Mouse (Mus musculus) embryonic facial prominence, embryonic 14.5 days (tissue): ENCODE results near the gene Tectb. TPM values are rescaled to one million over a fixed set of nuclear protein-coding genes. Genes with fewer than 3 reads are reported as not detected.

Experiments
- ATAC-seq: fragments of 200-750 bp; cut with Nextera tagmentation; 2 replicates; pipeline ENCODE4 v1.8.0; 2017; ENCODE audit warnings: low read depth, moderate number of reproducible peaks, moderate TSS enrichment
- DNase-seq: peaks from one replicate; pipeline ENCODE4 v3.0.0-alpha.2; 2015; ENCODE audit warnings: low spot score
- H3K27ac ChIP-seq: fragments of 300-500 bp; sonication (generic); replicated peaks from 2 replicates; pipeline ENCODE4 v1.5.1; 2014; ENCODE audit warnings: low read depth, mild to moderate bottlenecking, low read length, moderate library complexity
- H3K27me3 ChIP-seq: fragments of 300-500 bp; sonication (generic); replicated peaks from 2 replicates; pipeline ENCODE4 v1.6.1; 2014; ENCODE audit warnings: low read length; ENCODE audit not compliant: control insufficient read depth, insufficient read depth
- H3K36me3 ChIP-seq: fragments of 300-500 bp; sonication (generic); 2 replicates; pipeline ENCODE4 v1.6.1; 2014; ENCODE audit warnings: low read length, mixed read lengths; ENCODE audit not compliant: control insufficient read depth, insufficient read depth
- H3K4me1 ChIP-seq: fragments of 300-500 bp; sonication (generic); 2 replicates; pipeline ENCODE4 v1.6.1; 2014; ENCODE audit warnings: antibody characterized with exemption, low read length; ENCODE audit not compliant: control insufficient read depth, insufficient read depth
- H3K4me2 ChIP-seq: fragments of 300-500 bp; sonication (generic); 2 replicates; pipeline ENCODE4 v1.6.1; 2014; ENCODE audit warnings: low read depth, mild to moderate bottlenecking, low read length, moderate library complexity, mixed read lengths
- H3K4me3 ChIP-seq: fragments of 300-500 bp; sonication (generic); 2 replicates; pipeline ENCODE4 v1.5.1; 2014; ENCODE audit warnings: low read depth, mild to moderate bottlenecking, low read length
- H3K9ac ChIP-seq: fragments of 300-500 bp; sonication (generic); 2 replicates; pipeline ENCODE4 v1.6.1; 2014; ENCODE audit warnings: low read depth, mild to moderate bottlenecking, low read length, moderate library complexity, mixed read lengths
- H3K9me3 ChIP-seq: fragments of 300-500 bp; sonication (generic); 2 replicates; pipeline ENCODE4 v1.6.1; 2016; ENCODE audit warnings: low read length; ENCODE audit not compliant: control insufficient read depth
- WGBS: fragments of 180-500 bp; shearing (Covaris S2); extraction: QIAGEN DNeasy Blood & Tissue Kit; methylation state at CpG from one replicate; pipeline ENCODE4 v1.1.7; 2014; 5-methylcytosine and 5-hydroxymethylcytosine counted together
- polyA plus RNA-seq: library from polyadenylated mRNA; unstranded; fragments of >200 nt; fragmentation: Nextera tagmentation; extraction: Ambion mirVana; gene quantifications from 2 replicates; pipeline ENCODE4 v1.2.1, GENCODE M21; 2014

Gene Tectb
- polyA plus RNA-seq, 1 experiment from 2014 or later = 1.6 TPM

DNA sequence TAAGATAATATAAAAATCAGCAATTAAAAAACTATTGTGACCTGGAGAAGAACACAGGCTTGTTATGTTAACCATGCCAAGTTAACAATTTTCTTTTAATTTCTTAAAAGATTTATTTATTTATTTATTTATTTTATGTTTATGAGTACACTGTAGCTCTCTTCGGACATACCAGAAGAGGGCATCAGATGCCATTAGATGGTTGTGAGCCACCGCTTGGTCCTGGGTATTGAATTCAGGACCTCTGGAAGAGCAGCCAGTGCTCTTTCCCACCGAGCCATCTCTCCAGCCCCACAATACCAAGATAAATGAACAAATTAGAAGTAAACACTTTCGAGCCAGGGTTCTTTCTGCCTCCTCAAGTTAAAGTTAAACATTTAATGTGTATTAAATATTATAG is 28.1 kb downstream of the Tectb start:
- Histone ChIP-seq H3K4me2 (no peak overlapping the region), H3K9me3 (no peaks in the 10 kb centered on the region), H3K36me3 (no peaks in the 10 kb centered on the region), H3K27ac (no peak overlapping the region), H3K4me3 (no peak overlapping the region), H3K9ac (no peak overlapping the region), H3K27me3 (0 out of 2 replicates have a peak, but pooled peaks cover 5% of the 10 kb centered on the region), H3K4me1 (no peaks in the 10 kb centered on the region)
- DNase-seq (no peak), ATAC-seq (no peak)
- 70% methylated on average over 4 of the region's 4 CpGs for WGBS

DNA sequence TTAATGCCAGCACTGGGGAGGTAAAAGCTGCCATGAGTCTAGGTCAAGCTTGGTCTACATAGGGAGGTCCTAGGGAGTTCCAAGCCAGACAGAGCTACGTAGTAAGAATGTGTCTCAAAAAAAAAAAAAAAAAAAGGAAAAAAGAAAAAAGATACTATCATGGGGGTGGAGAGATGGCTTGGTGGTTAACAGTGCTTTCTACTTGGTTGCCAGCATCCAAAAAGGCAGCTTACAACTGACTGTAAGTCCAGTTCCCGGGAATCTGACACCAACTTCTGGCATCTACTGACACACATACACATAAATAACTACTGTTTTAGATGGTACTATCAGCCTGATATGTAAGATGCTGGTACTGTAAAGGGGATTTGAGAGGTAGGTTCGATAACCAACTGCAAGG is 28.6 kb downstream of the Tectb start:
- Histone ChIP-seq H3K9me3 (no peaks in the 10 kb centered on the region), H3K27ac (no peak overlapping the region), H3K4me3 (no peak overlapping the region), H3K4me2 (no peak overlapping the region), H3K27me3 (0 out of 2 replicates have a peak, but pooled peaks cover 5% of the 10 kb centered on the region), H3K36me3 (no peaks in the 10 kb centered on the region), H3K9ac (no peak overlapping the region), H3K4me1 (no peaks in the 10 kb centered on the region)
- 89% methylated on average over 3 of the region's 3 CpGs for WGBS
- DNase-seq (no peak), ATAC-seq (no peak)

DNA sequence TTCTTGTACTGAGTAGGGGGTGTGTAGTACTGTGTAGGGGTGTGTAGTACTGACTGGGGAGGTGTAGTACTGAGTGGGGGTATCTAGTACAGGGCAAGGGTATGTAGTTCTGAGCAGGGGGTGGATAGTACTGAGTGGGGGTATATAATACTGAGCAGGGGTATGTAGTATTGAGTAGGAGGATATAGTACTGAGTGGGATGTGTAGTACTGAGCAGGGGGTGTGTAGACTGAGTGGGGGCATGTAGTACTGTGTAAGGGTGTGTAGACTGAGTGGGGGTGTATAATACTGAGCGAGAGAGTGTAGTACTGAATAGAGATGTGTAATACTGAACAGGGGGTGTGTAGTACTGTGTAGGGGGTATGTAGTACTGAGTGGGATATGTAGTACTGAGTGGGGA is 31.2 kb downstream of the Tectb start:
- Histone ChIP-seq H3K27me3 (0 out of 2 replicates have a peak, but pooled peaks cover 5% of the 10 kb centered on the region), H3K36me3 (no peaks in the 10 kb centered on the region), H3K27ac (no peak overlapping the region), H3K9me3 (no peaks in the 10 kb centered on the region), H3K4me1 (no peaks in the 10 kb centered on the region), H3K4me2 (no peak overlapping the region), H3K9ac (no peak overlapping the region), H3K4me3 (no peak overlapping the region)
- ATAC-seq = no peak; the same call in 1 of the 2 replicates
- 84% methylated on average over 1 of the region's 1 CpGs for WGBS
- no peak for DNase-seq

DNA sequence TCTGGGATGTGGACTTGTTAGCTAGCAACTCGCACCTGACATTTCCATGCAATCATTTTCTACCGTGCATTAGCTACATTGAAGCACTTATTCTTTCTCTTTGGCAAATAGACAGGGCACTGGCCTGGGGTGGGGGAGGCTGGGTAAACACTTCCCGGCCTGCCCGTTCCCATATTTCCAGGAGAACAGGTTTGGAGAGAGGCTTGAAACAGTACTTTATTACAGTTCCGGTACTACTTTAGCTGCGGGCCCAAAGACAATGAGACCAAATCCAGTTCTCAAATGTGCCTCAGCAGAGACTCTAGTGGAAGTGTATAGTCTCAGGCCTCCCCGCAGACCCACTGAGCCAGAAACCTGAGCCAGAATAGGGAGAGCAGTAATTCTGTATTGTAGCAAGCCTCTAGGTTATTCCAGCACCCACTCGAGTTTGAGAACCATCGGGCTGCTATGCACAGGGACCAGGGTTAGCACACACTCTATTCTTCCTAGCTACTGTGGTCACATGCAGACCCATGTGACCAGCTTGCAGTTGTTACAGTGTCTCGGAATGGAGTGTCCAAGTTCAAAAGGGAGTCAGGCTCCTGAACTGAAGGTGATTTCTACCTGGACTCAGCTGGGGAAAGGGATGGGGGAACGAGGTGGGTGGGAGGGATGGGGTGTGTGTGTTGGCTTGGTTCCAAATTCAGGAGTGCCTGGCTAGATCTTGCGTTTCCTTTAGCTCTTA is 33.2 kb downstream of the Tectb start:
- Histone ChIP-seq H3K4me2 (no peak overlapping the region), H3K4me3 (no peak overlapping the region), H3K36me3 (no peaks in the 10 kb centered on the region), H3K9ac (no peak overlapping the region), H3K27ac (0 out of 2 replicates have a peak overlapping the region, but pooled peaks have one; percentile 44), H3K4me1 (no peaks in the 10 kb centered on the region), H3K27me3 (no peaks in the 10 kb centered on the region), H3K9me3 (no peaks in the 10 kb centered on the region)
- WGBS = 68% methylated on average over 12 of the region's 12 CpGs
- DNase-seq = peak; percentile 13
- ATAC-seq = peak; percentile 17; the same call in 1 of the 2 replicates

DNA sequence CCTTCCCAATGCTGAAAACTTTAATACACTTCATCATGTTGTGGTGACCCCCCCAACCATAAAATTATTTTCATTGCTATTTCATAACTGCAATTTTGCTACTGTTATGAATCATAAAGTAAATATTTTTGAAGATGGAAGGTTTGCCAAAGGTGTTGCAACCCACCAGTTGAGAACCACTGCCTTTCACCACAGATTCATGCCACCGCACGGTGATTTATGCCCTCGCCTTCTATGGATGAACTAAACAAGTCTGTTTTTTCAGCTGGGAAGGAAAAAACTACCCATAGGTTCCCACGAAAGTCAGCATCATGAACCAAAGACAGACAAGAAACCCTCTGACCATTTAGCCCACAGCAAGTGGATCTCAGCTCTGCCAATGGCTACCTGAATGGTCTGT is 36.3 kb downstream of the Tectb start:
- DNase-seq = no peak
- no peaks in the 10 kb centered on the region for H3K9me3 ChIP-seq
- H3K36me3 ChIP-seq = no peaks in the 10 kb centered on the region
- no peak overlapping the region for H3K27ac ChIP-seq
- H3K4me3 ChIP-seq = no peak overlapping the region
- no peaks in the 10 kb centered on the region for H3K4me1 ChIP-seq
- WGBS = 82% methylated on average over 4 of the region's 4 CpGs
- H3K27me3 ChIP-seq = no peaks in the 10 kb centered on the region
- H3K4me2 ChIP-seq = no peak overlapping the region
- ATAC-seq = no peak
- H3K9ac ChIP-seq = no peak overlapping the region

DNA sequence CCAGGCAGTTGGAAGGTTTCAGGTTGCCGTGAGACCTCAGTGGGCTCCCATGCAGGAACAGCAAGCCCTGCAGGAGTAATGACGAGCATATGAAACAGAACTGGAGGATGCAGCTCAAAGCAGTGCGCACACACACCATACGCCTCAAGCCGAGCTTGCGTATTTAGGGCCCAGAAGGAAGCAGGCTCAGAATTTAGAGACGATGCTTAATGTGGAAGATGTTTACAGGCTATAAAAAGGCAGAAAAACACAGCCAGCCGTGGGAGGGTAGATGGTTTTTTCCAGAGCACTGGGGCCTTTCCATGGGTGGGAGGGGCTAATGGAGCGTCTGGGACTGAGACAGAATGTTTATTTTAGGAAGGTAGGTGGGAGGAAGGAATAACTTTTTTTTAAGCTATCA is 36.8 kb downstream of the Tectb start:
- DNase-seq = no peak
- Histone ChIP-seq H3K4me2 (no peak overlapping the region), H3K9ac (no peak overlapping the region), H3K27ac (no peak overlapping the region), H3K9me3 (no peaks in the 10 kb centered on the region), H3K27me3 (no peaks in the 10 kb centered on the region), H3K4me3 (no peak overlapping the region), H3K36me3 (no peaks in the 10 kb centered on the region), H3K4me1 (no peaks in the 10 kb centered on the region)
- 65% methylated on average over 9 of the region's 9 CpGs for WGBS
- no peak for ATAC-seq

DNA sequence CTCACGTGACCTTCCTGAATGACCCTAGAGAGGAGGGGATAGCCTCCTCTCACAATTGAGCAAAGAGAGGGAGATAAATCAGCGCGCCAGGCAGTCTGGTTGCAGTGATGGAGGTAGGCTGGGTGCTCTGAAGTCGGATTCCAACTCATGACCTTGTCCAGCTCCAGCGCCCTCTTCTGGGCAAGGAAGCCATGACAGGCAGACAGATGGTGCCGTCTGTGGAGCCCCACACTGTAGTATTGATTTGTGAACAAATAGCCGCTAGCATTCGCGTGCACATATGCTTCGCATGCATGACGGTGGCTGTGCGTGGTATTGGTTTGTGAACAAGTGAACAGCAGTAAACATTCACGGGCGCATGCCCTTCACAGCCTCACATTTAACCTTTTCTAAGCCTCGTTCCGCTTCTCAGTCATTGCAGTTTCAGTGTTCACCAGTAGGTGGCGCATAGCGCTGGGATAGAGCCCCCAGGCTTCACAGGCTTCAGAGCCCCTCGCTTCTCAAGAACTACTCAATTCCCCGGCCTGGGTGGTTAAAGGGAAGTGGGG is 37.7 kb downstream of the Tectb start:
- 4% methylated on average over 20 of the region's 20 CpGs for WGBS
- no peaks in the 10 kb centered on the region for H3K36me3 ChIP-seq
- H3K27ac ChIP-seq = no peak overlapping the region
- H3K9me3 ChIP-seq = no peaks in the 10 kb centered on the region
- H3K9ac ChIP-seq = peak overlapping the region; percentile 55
- no peaks in the 10 kb centered on the region for H3K4me1 ChIP-seq
- H3K27me3 ChIP-seq = no peaks in the 10 kb centered on the region
- peak overlapping the region; percentile 37 for H3K4me3 ChIP-seq
- DNase-seq (peak; percentile 87), ATAC-seq (peak; percentile 80)
- peak overlapping the region; percentile 67 for H3K4me2 ChIP-seq

DNA sequence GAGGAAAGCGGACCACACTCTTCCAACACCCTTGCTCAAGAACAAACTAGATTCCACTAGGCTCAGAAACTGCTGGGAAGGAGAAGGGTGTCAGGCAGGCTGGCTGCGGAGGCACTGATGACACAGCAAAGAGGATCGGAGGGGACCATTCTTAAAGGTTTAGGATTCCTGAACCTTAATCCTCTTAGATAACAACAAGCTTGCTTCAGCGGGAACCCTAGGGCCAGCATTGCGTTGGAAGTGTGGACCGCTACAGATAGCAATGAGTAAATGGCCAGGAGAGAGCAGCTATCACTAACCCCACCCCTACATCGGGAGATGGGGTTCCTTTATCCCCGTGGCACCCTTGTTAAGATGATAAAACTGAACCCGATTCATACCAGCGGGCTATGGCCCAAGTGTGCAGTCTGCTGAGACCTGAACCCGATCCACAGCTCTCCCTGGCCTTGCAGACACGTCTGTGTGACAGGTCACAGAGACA is 38.2 kb downstream of the Tectb start:
- H3K4me3 ChIP-seq = peak overlapping the region; percentile 37
- peak overlapping the region; percentile 67 for H3K4me2 ChIP-seq
- no peaks in the 10 kb centered on the region for H3K9me3 ChIP-seq
- WGBS = 16% methylated on average over 12 of the region's 12 CpGs
- no peak for DNase-seq
- H3K4me1 ChIP-seq = no peaks in the 10 kb centered on the region
- 0 out of 2 replicates have a peak, but pooled peaks have one; percentile 1 for ATAC-seq
- H3K27me3 ChIP-seq = no peaks in the 10 kb centered on the region
- H3K9ac ChIP-seq = peak overlapping the region; percentile 55
- H3K27ac ChIP-seq = no peak overlapping the region
- H3K36me3 ChIP-seq = no peaks in the 10 kb centered on the region
